Mouse (Mus musculus) G1E (cell line): ENCODE measurements around the gene Nudt16. TPM values are rescaled to one million over a fixed set of nuclear protein-coding genes. Genes with fewer than 3 reads are reported as not detected.

Source experiments
- ATAC-seq: 2 replicates; pipeline ENCODE4 v1.8.0; 2016; ENCODE audit warnings: mild to moderate bottlenecking; ENCODE audit not compliant: insufficient number of reproducible peaks, poor library complexity, low FRiP score, severe bottlenecking; ENCODE audit errors: extremely low read depth
- DNase-seq: peaks from one replicate; pipeline ENCODE4 v3.0.0; 2012; ENCODE audit warnings: low spot score
- H3K27me3 ChIP-seq: 2 replicates; pipeline ENCODE4 v1.6.1; 2012; ENCODE audit warnings: mild to moderate bottlenecking, low read length, inconsistent platforms; ENCODE audit not compliant: insufficient read depth
- H3K36me3 ChIP-seq: replicated peaks from 2 replicates; pipeline ENCODE3; 2012; ENCODE audit warnings: mild to moderate bottlenecking, inconsistent platforms
- H3K4me1 ChIP-seq: 2 replicates; pipeline ENCODE4 v1.6.1; 2012; ENCODE audit warnings: low read depth, low read length, inconsistent platforms, mixed read lengths; ENCODE audit not compliant: insufficient read depth
- H3K4me3 ChIP-seq: 2 replicates; pipeline ENCODE4 v1.5.1; 2012; ENCODE audit warnings: low read depth, mild to moderate bottlenecking, inconsistent platforms, low read length, moderate library complexity, mixed read lengths
- H3K9me3 ChIP-seq: replicated peaks from 2 replicates; pipeline ENCODE4 v1.6.1; 2012; ENCODE audit warnings: inconsistent platforms
- CTCF ChIP-seq: IDR thresholded peaks from 2 replicates; pipeline ENCODE4 v1.5.1; 2012; ENCODE audit warnings: low read depth, low read length, inconsistent platforms, mixed read lengths
- GATA1 ChIP-seq: IDR thresholded peaks from 2 replicates; pipeline ENCODE4 v1.6.1; 2012; ENCODE audit warnings: borderline replicate concordance, low read length, inconsistent platforms, mixed read lengths
- GATA2 ChIP-seq: IDR thresholded peaks from 2 replicates; pipeline ENCODE4 v1.6.1; 2012; ENCODE audit warnings: low read depth, low read length, inconsistent platforms, borderline replicate concordance
- POLR2AphosphoS5 ChIP-seq: IDR thresholded peaks from 2 replicates; pipeline ENCODE4 v1.6.1; 2012; ENCODE audit warnings: low read depth, low read length, inconsistent platforms; ENCODE audit not compliant: insufficient replicate concordance
- TAL1 ChIP-seq: conservative IDR thresholded peaks from 2 replicates; pipeline ENCODE4 v1.6.1; 2012; ENCODE audit warnings: low read depth, low read length, inconsistent platforms, mixed read lengths
- polyA plus RNA-seq: library from polyadenylated mRNA; stranded (reverse); fragments of >175 nt; gene quantifications from 2 replicates; pipeline ENCODE4 v1.2.3, GENCODE M21; 2012
- total RNA-seq, 2 experiments: library from RNA; stranded (forward) in 1 of 2; stranded (reverse) in 1 of 2; fragments of 200-1000 nt in 1 of 2; fragments of >200 nt in 1 of 2; fragmentation: Nextera tagmentation in 1 of 2; gene quantifications; 2 replicates each; pipeline ENCODE4 v1.2.3; 2014 to 2017

Nudt16 gene
- total and polyA plus RNA-seq, 3 experiments = 5.0 to 10.8 (median 9.9) TPM

- no peak for DNase-seq
- Histone ChIP-seq H3K4me3 (no peak overlapping the region), H3K9me3 (no peaks in the 10 kb centered on the region), H3K27me3 (no peaks in the 10 kb centered on the region), H3K36me3 (no peaks in the 10 kb centered on the region), H3K4me1 (no peaks in the 10 kb centered on the region)
- ATAC-seq = no peak
- TF ChIP-seq TAL1 = no peak
- TF ChIP-seq GATA1 = no peak
- no peak for TF ChIP-seq POLR2AphosphoS5
Observed at GRCm38 (mm10) chr9:105103893-105104292, 27.7 kb downstream of the Nudt16 start.

- TF ChIP-seq POLR2AphosphoS5 (no peak), GATA2 (no peak), CTCF (no peak), TAL1 (no peak), GATA1 (no peak)
- DNase-seq (no peak), ATAC-seq (no peak)
Observed at GRCm38 (mm10) chr9:105101911-105102310, 29.7 kb downstream of the Nudt16 start.

GRCm38 (mm10) chr9:105100807-105101570 is 30.6 kb downstream of the Nudt16 start:
- TF ChIP-seq POLR2AphosphoS5 = no peak
- no peak for TF ChIP-seq GATA2

More at GRCm38 (mm10) chr9:105101911-105102310, 29.7 kb downstream of the Nudt16 start:
- Histone ChIP-seq H3K36me3 (no peaks in the 10 kb centered on the region), H3K4me1 (no peaks in the 10 kb centered on the region), H3K9me3 (no peaks in the 10 kb centered on the region), H3K4me3 (no peak overlapping the region), H3K27me3 (no peaks in the 10 kb centered on the region)

GRCm38 (mm10) chr9:105080246-105080645 is 51.4 kb downstream of the Nudt16 start:
- ATAC-seq = no peak
- DNase-seq = no peak
- TF ChIP-seq GATA2 = no peak
- TF ChIP-seq POLR2AphosphoS5 = no peak
- no peak for TF ChIP-seq CTCF
- Histone ChIP-seq H3K4me3 (no peak overlapping the region), H3K36me3 (peaks cover 45% of the 10 kb centered on the region), H3K9me3 (no peaks in the 10 kb centered on the region), H3K27me3 (no peaks in the 10 kb centered on the region), H3K4me1 (no peaks in the 10 kb centered on the region)

More at GRCm38 (mm10) chr9:105100807-105101570, 30.6 kb downstream of the Nudt16 start:
- H3K36me3 ChIP-seq = no peaks in the 10 kb centered on the region
- DNase-seq (no peak), ATAC-seq (no peak)
- H3K27me3 ChIP-seq = no peaks in the 10 kb centered on the region
- H3K9me3 ChIP-seq = no peaks in the 10 kb centered on the region
- H3K4me1 ChIP-seq = no peaks in the 10 kb centered on the region
- H3K4me3 ChIP-seq = no peak overlapping the region

Other genes with a start within 250 kb of the Nudt16 start
- 74.6 and 86.0 TPM in 2 replicates for gene Mrpl3, start 78.6 kb downstream of the Nudt16 start, total RNA-seq (2014; fragmentation: Nextera tagmentation)
- 143 and 173 TPM in 2 replicates for gene Mrpl3, start 78.6 kb downstream of the Nudt16 start, total RNA-seq (2017)
- gene Mrpl3, start 78.6 kb downstream of the Nudt16 start, polyA plus RNA-seq = 31.0 and 37.8 TPM in 2 replicates
- not detected in 2 replicates for gene 1700080E11Rik, start 13.3 kb upstream of the Nudt16 start, total RNA-seq (2014; fragmentation: Nextera tagmentation)
- not detected in 2 replicates for gene 1700080E11Rik, start 13.3 kb upstream of the Nudt16 start, total RNA-seq (2017)
- gene 1700080E11Rik, start 13.3 kb upstream of the Nudt16 start, polyA plus RNA-seq = not detected in 2 replicates